Mouse (Mus musculus) c-Kit-negative CD71-positive TER-119-positive erythroid progenitor cells, embryonic 14.5 days (primary cell): ENCODE results near the gene Btbd9.
A peak's percentile ranks its signal among the peaks of the same experiment; 100 is the strongest.

Experiments used
- DNase-seq: peaks from one replicate; pipeline ENCODE4 v3.0.0-alpha.2; 2013; ENCODE audit warnings: low read depth, low spot score

Gene Btbd9

GRCm38 (mm10) chr17:30283001-30283400 lies 293.3 kb downstream of the Btbd9 start:
- no peak for DNase-seq

GRCm38 (mm10) chr17:30280323-30281118 lies 295.8 kb downstream of the Btbd9 start:
- peak; percentile 5 for DNase-seq

GRCm38 (mm10) chr17:30279684-30280083 lies 296.6 kb downstream of the Btbd9 start:
- no peak for DNase-seq

GRCm38 (mm10) chr17:30278596-30279378 lies 297.5 kb downstream of the Btbd9 start:
- DNase-seq, result no peak

- DNase-seq, result no peak
Measured at GRCm38 (mm10) chr17:30276477-30276876, 299.8 kb downstream of the Btbd9 start.

- DNase-seq, result no peak
Measured at GRCm38 (mm10) chr17:30272769-30273168, 303.5 kb downstream of the Btbd9 start.

GRCm38 (mm10) chr17:30269136-30270063 lies 306.9 kb downstream of the Btbd9 start:
- no peak for DNase-seq

- DNase-seq, result no peak
Measured at GRCm38 (mm10) chr17:30268456-30268855, 307.8 kb downstream of the Btbd9 start.

GRCm38 (mm10) chr17:30267432-30267973 lies 308.8 kb downstream of the Btbd9 start:
- no peak for DNase-seq

- no peak for DNase-seq
Measured at GRCm38 (mm10) chr17:30263535-30263934, 312.8 kb downstream of the Btbd9 start.

GRCm38 (mm10) chr17:30262943-30263342 lies 313.3 kb downstream of the Btbd9 start:
- DNase-seq, result no peak

- DNase-seq, result no peak
Measured at GRCm38 (mm10) chr17:30262440-30262839, 313.8 kb downstream of the Btbd9 start.

GRCm38 (mm10) chr17:30261983-30262340 lies 314.3 kb downstream of the Btbd9 start:
- no peak for DNase-seq

- DNase-seq, result no peak
Measured at GRCm38 (mm10) chr17:30261307-30261982, 314.8 kb downstream of the Btbd9 start.

- DNase-seq, result no peak
Measured at GRCm38 (mm10) chr17:30260641-30261306, 315.5 kb downstream of the Btbd9 start.

GRCm38 (mm10) chr17:30259938-30260337 lies 316.4 kb downstream of the Btbd9 start:
- no peak for DNase-seq

GRCm38 (mm10) chr17:30258480-30258879 lies 317.8 kb downstream of the Btbd9 start:
- DNase-seq, result no peak

GRCm38 (mm10) chr17:30255928-30256560 lies 320.2 kb downstream of the Btbd9 start:
- DNase-seq, result no peak

- no peak for DNase-seq
Measured at GRCm38 (mm10) chr17:30253924-30254323, 322.4 kb downstream of the Btbd9 start.

- no peak for DNase-seq
Measured at GRCm38 (mm10) chr17:30253028-30253427, 323.3 kb downstream of the Btbd9 start.
